Mouse (Mus musculus) R1 (cell line): ENCODE measurements at regions not wholly inside any gene's neighbourhood (a gene's known extent, or its start where the extent isn't known, plus 50 kb on each side); places are given as distances from the start of the nearest gene placed in this dataset.

Experiments
- DNase-seq: peaks from one replicate; pipeline ENCODE4 v3.0.0-alpha.2; 2018; ENCODE audit warnings: low read depth, low spot score

GRCm38 (mm10) chr4:139907366-139907765 lies 60.5 kb downstream of the Klhdc7a start:
- DNase-seq, result no peak

DNA sequence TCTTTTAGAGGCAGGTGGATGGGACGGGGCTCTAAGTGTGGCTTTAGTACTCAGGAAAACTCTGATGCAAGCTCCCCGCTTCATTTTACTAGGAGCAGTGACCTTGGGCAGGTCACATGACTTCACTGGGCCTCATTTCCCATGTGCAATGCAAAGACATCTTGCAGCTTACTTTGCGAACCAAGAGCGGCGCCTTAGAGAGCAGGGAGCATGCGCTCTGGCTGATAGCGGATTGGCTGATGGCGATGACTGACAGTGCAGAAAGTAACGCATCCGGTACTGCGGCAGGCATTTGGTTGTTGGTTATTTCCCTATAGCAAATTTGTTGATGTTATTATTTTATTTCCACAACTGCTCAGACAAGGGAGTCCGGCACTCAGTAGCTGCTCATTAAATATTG lies 61.6 kb downstream of the Klhdc7a start:
- peak; percentile 71 for DNase-seq

DNA sequence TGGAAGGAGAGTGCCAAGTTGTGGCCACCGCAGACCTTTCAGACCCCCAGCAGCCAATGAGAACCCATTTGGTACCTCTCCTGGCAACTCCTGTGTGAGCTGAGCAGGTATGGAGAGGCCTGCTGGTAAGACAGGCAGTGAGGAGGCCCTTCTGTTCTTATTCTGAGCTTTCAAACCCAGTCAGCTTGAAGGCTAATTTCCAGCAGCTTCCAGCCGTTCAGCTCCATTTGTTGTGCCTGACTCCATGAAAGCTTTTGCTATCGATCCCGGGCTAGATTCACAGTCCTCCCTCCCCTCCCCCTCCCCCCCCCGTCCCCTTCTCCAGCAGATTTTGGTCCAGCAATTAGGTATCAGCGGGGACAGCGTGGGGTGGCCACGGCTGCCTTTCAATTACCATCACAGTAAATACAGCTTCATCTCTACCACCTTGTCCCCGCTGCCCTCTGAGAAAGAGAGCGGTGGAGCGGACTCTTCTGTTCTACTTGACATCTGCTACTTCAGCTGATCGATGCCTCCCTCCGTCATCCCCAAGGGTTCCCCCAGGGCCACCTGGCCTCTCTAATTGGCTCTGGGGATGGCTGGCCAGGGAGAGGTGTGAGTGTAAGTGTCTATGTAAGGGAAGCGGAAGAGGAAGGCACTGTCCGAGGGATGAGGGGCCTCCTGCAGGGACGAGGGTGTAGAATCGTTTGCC lies 62.6 kb downstream of the Klhdc7a start:
- DNase-seq, result no peak

GRCm38 (mm10) chr4:139899960-139900359 lies 66.6 kb upstream of the Pax7 start:
- DNase-seq, result no peak

DNA sequence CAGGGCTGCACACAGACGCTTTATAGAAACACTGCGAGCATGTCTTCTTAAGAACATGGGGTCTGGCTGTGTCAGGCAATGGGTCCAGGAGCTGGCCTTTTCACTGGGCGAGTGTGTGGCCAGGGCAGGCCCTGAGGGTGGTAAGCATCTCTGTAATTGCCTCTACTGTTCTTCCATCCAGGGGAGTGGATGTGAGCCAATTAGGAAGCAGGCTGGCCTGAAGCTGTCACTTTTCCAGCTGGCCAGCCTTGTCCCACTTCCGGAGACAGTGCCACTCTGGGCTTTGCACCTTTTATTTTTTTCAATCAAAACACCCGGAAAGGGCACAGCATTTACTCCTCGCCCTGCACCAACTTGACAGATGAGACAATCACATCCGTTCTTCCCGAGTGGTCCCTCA lies 66.1 kb upstream of the Pax7 start:
- no peak for DNase-seq

DNA sequence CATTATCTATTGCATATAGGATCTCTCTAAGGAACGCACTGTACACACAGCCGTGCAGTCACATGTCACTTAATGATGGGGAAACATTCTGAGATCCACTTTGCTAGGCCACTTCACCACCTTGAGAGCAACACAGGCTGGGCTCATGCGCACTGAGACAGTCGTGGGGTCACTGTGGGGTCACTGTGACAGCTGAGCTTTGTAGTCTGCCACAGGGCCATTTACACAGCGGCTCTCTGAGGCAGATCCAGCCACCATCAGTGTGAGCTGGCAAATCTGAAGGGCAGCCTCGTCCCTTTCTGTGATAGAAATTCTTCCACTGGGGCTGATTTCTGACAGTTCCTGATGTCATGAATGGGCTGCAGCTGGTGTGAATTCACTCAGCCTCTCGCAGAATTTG lies 59.4 kb upstream of the Pax7 start:
- DNase-seq, result no peak

DNA sequence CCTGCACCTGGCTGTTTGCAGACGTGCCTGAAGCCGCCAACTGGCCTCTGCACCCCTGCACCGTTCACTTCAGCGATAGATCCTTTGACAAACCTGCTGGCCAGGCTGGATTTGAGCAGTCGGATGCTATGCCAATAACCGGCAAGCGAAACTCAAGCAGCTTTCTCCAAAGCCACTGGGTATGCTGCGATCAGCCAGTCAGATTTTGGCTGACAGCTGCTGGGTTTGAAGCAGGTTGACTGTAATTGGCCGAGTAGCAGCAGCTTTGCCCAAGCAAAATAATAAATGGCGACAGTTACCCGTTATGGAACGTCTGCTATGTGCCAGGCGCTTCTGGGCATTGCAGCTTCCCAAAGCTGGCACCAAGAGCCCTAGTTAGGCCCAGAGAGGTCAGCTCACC lies 55.7 kb upstream of the Pax7 start:
- no peak for DNase-seq
